Mouse (Mus musculus): Measurements from ENCODE around the gene Zfp839. TPM values are rescaled to one million over a fixed set of nuclear protein-coding genes. Genes with fewer than 3 reads are reported as not detected.
"Not testable (repeated sequence)": the region's sequence is repeated elsewhere in the genome, so short reads cannot be mapped to it uniquely, and the experiment has no call there.

Zfp839 gene
- total RNA-seq, 4 experiments from 2014 or later: 12.3 to 15.4 (median 14.8) TPM

GRCm38 (mm10) chr12:110840348-110841198 lies 9.5 kb upstream of the Zfp839 start, which contains the start of gene Mok:
Gene Mok, minus strand, starts transcription at chr12:110840939.
- DNase-seq (ENCODE audit: low spot score in 2 of 2): peak; percentile 91 to 96

DNA sequence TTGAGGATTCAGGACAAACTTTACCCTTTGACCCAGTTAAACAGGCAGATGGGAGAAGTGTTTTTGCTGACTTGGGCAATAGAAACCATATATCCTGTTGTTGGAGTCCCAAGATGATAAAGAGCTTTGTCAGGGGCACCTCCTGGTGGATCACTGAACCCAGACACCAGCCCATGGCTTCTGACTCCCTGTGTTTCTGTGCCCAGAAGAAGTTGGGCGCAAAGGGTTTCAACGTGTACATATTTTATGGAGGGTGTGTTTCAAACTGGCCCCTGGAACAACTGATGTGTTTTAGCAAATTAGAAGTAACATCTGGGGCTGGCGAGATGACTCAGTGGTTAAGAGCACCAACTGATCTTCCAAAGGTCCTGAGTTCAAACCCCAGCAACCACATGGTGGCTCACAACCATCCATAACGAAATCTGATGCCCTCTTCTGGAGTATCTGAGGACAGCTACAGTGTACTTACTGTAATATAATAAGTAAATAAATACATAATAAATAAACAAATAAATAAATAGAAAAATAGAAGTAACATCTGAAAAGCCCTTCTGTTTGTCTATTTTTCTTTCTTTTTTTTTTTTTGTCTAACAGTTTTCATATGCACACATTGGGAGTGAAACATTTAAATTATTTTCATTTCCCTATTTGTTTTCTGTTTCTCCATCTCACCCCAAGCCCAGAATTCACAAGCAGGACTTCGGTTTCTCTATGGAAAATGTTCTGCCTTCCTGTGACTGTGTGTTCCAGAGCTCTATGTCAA lies 8.1 kb upstream of the Zfp839 start:
- no peak for DNase-seq (ENCODE audit: low spot score in 2 of 2)

DNA sequence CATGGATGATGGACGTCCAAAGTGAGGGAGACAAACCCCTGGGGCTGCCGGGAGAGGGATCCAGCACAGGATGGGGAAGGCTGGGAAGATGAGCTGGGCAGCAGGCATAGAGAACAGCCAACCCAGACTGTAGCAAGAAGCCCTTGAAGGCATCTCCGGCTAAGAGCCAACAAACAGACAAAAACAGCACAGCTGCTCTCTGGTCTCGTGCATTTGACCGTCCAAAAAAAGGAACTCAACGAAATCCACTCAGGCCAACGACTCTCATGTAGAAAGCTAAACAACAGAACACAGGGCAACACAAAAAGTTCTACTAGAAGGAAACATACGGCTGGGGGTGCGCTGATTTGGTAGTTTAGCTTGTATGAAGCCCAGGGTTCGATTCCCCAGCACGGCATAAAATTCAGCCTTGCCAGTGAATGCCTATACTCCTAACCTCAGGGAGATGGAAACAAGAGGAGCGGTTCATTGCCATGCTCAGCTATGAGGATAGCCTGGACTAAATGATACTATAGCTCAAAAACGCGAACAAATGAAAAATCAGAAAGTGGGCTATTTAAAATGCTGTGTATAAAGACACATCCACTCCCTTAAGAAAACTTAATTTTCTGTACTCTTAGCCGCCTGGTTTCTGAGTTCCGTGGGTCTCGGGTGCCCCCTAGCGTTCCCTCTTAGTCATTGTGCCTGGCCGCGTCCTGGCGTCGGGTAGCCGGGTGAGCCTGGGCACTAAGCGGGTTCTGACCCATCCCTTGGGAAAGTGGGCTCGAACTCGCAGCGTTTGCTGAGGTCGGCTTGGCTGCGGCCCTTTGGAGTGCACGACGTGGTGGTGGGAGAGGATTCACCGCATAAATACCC lies 6.6 kb upstream of the Zfp839 start:
- DNase-seq (ENCODE audit: low spot score in 2 of 2): peak in 1 of 2 experiments; percentile 87

DNA sequence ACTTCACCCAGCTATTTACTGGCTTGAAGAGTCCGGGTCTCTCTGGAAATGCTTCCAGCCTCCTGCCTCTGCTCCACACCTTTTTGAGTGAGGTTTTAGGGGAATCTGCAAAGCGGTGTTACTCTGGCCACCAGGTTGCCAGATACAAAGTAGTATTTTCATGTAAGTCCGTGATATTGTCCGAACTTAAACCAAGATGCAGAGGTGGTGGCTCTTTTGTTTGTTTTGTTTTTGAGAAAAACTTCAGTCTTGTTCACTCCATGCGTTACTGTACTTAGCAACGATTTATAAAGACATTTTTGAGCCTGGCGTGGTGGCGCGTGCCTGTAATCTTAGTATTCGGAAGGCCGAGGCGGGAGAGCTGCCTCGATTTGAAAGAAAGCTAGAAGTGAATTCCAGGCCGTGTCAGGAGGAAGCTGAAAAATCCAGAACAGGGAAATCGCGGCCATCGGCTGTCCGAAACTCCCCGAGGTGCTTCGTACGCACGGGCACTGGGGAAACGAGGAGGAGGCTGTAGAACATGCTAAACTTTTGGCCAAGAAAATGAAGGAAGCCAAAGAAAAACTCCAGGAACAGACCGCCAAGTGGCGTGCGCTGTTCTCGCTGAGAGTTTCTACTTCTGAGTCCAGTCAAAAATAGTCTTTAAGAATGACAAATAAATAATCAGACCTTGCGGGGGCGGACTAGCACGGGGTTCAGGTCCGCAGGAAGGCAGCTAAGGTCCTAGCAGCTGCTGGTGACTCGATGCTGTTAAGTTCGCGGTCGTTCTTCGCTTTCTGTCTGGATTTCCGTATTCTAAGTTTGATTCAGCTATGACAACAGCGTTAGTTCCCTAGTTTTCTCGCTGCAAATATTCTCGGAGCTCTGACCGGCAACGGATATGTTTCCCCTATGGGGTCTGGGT lies 5.6 kb upstream of the Zfp839 start:
- no peak for DNase-seq (ENCODE audit: low spot score in 2 of 2)

DNA sequence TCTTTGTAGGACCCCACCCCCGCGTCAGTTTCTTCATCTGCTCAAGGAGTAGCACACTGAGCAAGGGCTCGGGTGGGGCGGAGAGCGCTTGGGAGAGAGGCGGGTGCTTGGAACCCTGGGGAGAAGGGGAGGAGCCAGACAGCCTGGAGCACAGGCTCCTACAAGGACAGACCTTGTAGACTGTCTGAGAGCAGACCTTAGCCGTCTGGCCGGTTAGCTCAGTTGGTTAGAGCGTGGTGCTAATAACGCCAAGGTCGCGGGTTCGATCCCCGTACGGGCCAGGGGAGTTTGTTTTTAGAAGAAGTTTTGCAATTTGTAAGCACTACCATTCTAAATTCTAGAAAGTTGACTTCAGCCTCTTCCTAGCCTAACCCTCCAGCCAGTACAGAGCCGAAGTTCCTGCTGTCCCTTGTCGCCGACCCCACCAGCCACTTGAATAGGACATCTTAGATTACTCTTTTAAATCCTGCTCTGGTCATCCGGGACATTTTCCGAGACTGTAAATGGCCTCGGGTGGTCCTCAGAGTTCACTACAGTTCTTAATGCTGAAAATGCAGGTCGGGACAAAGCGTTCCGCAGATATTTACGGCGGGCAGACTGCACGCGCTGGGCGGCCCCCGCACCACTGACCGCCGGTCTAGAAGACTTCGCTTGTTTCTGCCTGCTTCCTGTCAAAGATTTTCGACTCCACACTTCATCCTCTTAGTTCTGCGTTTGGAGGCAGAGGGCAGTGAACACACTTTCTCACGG lies 4.7 kb upstream of the Zfp839 start:
- peak; percentile 77 to 88 for DNase-seq (ENCODE audit: low spot score in 2 of 2)

DNA sequence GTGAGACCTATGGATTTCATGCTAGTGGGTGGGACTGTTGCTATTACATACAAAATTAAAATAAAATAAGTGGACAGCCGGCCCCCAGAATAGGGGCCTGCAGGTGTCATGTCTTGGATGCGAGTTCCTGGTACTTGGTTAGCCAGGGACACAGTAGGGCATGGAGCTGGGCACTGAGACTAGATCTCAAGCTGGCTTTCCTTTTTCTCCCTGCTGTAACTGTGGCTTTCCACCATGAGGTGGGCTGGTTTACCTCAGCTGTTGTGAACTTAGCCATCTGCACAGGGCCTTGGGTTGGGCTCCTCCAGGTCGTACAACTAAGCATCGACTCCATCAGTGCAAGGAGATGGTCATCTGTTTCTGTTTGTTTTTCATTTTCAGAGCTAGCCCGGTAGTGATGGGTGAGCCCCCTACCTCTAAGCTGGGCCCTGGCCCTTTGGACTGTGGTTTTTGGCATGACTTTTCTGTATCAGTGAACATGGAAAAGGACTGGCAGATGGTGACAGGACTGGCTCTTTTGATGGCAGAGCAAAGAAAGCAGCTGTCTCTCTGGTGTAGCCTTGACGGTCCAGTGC lies 3.8 kb upstream of the Zfp839 start:
- no peak for DNase-seq (ENCODE audit: low spot score in 2 of 2)

DNA sequence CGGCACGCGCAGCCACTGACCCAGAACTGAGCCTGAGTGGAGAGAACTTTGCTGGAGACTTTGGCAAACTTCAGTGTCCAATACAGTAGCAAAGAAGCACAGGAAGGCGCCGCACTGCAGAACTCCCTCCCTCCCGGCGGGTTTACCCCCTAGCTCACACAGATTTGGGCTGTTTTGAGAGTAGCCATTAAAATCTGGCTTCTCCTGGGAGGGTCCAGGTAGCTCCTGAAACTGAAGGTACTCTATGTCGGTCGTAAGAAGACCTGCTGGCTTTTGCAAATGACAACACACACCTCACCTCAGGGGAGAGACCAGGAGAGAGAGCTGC lies 840 bp downstream of the Zfp839 start:
- no peak for DNase-seq (ENCODE audit: low spot score in 2 of 2)

DNA sequence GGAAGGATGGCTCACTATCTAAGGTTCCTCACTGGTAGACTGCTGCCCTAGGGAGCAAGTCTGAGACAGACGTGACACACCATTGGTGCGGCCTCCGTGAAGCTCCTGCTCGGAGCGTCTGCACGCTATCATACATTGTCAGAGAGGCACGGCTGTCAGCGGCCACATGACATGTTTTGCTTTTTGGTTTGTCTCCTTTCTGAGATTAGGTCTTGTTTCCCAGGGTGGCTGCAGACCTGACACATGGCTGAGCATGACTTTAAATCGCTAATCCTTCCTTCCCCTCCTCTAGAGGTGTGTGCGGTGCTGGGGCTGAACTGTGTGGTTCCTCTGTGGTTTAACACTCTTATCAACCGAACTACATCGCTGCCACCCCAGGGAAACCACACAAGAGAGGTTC lies 1.4 kb downstream of the Zfp839 start:
- DNase-seq (ENCODE audit: low spot score in 2 of 2): no peak

DNA sequence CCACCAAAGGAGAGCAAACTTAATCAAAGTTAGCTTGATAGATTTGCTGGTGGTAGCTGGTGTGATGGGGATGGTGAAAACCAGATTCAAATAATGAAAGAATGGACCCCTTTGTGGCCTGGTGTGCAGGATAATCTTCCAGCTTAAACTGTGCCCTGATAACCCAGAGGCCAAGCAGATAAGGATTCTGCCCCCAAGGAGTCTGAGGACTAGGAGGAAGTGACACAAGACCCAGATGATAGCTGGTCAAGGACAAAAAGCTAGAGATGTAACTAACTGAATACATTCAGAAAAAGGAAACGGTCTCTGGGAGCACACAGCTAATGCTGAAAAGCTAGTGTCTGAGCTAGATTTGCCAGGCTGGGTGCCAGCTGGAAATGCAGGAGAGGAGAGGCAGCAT lies 1.9 kb downstream of the Zfp839 start:
- DNase-seq (ENCODE audit: low spot score in 2 of 2): no peak

DNA sequence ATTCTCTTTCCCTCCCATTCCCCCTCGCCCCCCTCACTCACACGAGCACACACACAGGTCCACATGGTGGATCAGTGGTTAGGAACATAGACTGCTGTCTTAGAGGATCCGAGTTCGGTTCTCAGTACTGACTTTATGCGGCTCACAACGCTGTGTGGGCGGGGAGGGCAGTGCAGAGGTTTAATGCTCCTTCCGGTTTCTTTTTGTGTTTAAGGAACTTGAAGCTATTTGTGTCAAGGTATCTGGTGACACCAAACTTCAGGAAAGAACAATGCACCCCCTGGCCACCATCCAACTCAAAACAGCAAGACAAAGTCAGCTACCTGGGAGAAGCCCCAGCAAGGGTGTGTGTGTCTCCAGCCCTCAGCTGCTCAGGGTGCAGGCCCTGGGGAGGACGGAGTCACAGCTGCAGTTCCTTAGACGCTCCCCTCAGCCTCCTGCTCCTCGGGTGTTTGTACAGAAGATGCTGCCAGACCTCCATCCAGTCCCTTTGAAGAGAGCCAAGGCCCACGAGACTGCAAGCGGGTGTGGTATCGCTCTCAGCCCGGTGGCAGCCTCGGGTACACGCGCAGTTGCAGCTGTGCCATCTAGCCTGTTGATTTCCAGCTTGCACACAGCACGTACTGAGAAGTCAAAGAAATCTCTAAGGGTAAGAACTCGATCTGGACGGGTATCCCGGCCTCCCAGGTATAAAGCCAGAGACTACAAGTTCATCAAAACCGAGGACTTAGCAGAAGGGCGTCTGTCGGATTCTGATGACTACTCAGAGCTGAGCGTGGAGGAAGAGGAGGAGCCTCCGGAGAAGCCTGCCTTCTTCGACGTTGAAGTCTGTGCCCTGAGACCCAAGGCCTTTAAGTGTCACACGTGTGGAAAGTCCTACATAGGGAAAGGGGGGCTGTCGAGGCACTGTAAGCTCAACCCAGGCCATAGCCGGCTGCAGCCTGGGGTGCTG lies 5.0 kb downstream of the Zfp839 start:
- no peak for DNase-seq (ENCODE audit: low spot score in 2 of 2)

DNA sequence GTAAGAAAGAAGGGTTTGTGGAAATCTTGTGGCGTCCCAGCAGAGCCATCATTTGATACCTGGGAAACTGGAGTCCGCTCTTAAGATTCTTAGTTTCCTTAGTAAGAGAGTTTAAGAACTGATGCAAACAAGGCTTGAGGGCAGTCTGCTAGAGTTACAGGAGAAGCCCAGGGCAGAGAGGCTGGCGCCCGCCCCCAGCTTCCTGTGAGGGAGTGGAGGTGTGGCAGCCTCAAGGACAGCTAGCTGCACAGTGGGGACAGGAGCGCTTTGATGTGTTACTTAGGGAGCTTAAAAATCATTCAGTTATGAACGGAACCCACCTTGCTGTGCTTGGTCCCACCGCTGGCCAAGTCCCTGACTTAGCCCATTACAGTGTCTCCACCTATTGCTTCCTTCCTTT lies 7.1 kb downstream of the Zfp839 start:
- no peak for DNase-seq (ENCODE audit: low spot score in 2 of 2)

DNA sequence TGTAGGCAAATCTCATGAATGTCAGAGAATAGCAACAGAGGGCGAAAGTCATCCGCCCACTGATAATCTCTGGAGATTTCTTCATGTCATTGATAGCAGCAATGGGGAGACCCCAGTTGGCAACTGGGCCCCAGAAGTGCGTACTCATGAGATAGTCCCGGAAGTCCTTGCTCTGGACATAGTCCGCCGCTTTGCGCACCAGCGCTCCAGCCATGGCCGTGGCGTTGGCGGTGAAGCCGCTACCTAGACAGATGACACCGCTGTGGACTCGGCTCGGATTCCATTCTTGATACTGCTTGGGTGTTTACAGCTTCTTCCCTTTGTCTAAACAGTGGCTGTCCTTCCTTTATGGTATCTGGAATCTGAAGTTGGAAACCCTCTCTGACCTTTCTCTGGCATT lies 8.6 kb downstream of the Zfp839 start:
- DNase-seq (ENCODE audit: low spot score in 2 of 2): not testable (repeated sequence)

DNA sequence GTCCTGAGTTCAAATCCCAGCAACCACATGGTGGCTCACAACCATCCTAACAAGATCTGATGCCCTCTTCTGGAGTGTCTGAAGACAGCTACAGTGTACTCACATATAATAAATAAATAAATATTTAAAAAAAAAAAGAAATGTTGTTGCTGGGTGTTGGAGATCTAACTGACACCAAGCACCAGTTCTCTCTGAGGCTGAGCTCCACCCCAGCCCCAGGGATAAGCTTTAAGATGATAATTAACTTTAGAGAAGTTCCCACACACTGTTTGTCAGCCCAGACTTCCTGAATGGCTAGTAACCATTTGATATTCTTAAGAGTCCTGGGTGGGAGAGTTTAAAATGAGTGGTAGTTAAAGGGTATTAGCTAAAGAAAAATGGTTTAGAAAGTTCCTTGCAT lies 10.2 kb downstream of the Zfp839 start:
- no peak for DNase-seq (ENCODE audit: low spot score in 2 of 2)

- DNase-seq (ENCODE audit: low spot score in 2 of 2): no peak
These were observed 11.2 kb downstream of the Zfp839 start for GRCm38 (mm10) chr12:110861256-110861655.

DNA sequence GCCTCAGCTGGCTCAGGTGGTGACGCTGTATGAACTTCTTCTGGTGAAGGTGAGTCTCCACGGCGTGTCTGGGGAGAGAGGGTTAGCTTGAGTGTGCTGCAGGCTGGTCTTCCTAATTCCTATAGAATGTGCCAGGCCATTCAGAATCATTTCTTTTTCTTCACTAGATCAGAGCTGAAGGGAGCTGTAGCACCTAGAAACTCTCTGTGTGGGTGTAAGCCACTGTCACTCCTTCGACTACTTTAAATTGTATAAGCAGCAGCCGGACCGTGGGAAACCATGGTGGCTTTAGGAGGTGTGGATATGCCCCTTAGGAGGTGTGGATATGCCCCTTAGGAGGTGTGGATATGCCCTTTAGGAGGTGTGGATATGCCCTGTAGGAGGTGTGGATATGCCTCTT lies 14.0 kb downstream of the Zfp839 start:
- no peak for DNase-seq (ENCODE audit: low spot score in 2 of 2)

DNA sequence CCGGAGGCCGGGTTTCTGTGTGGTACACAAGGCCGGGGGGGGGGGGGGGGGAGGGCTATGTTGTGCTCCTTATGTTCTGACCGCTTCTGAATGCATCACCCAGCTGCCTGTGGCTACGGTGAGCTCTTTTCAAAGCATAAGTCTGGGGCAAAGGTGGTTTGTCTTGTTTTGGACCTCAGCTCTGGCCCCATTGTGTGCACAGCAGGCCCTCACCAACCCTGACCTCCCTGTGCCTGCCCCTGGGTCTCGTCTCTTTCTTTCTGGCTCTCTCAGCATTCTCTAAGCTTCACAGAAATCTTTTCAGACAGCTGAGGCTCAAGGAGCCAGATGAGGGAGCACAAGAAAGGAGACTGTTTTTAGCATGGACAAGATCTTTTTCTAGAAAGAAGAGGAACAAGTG lies 15.5 kb downstream of the Zfp839 start:
- no peak for DNase-seq (ENCODE audit: low spot score in 2 of 2)

DNA sequence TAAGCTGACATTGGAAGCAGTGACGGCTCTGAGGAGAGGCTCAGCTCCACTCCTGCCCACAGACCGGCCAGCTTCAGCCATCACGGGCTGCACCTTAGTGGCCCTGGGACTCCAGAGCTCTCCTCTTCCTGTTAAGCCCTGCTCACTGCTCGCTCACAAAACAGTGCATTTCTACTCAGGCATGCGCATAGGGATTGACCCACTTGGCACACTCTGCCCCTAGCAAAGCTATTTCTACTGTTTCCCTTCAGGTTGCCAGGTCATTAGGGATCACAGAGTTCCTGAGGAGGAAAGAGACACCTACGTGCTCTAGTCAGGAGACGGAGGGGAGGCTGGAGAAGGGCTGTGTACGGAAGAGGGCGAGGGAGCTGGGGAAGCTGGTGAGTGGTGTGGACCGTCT lies 15.9 kb downstream of the Zfp839 start:
- DNase-seq (ENCODE audit: low spot score in 2 of 2): no peak

DNA sequence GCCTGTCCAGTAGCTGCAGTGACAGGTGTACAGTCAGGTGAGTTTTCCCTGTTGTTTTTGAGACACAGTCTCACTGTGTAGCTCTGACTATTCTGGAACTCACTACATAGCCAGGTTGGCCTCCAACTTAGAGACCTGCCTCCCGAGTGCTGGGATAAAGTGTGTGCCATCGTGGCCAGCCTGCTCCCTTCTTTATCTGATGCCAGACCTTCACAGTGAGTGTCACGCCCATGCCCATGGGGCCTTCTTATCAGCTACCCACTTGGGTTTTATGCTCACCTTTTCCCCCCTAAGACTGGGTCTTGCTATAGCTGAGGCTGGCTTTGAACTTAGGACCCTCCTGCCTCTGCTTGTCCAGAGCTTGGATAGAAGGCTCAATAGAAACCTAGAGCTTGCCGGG lies 20.1 kb downstream of the Zfp839 start:
- DNase-seq (ENCODE audit: low spot score in 2 of 2): no peak

DNA sequence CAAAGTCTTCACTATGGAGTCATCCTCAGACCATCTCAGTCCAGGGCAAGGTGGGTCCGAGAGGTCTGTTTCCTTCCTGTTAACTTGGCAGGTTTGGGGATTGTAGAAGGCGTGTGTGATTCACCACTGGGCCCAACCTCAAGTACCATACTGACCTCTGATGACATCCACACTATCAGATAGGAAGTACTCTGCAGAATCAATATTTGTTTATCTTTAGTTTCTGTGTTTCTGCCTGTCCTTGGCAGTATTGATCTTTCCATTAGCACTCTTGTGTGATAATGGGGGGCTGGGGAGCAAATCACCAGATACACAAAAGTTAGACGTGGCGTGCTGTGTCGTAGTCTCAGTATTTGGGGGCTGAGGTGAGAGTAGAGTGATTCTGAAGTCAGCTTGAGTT lies 21.2 kb downstream of the Zfp839 start:
- DNase-seq (ENCODE audit: low spot score in 2 of 2): no peak

Measured in layer of hippocampus, adult 8-10 months (tissue).